Mouse (Mus musculus) ZHBTc4 (cell line): ENCODE measurements around the gene Ung.

Experiments
- DNase-seq: peaks from one replicate; pipeline ENCODE4 v3.0.0-alpha.2; 2011; ENCODE audit warnings: low read depth, low spot score

Gene Ung

GRCm38 (mm10) chr5:114130698-114131520, 723 bp downstream of the Ung start:
- DNase-seq: peak; percentile 97

DNA sequence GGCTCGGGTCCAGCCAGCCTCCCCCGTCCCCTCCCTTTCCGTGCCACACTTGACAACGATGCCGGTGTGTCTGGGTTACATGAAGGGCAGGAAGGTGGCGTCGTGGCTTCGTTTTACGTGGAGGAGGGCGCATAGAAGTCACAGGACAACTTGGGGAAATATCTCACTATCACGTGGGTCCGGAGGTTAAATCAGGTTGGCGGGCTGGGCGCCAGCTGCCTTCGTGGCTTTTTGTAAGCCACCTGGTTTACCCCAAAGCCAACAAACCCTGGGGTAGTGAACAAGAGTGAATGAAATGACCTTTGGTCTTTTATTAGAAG, 1.3 kb downstream of the Ung start:
- peak; percentile 82 for DNase-seq

- DNase-seq: no peak
Measured at GRCm38 (mm10) chr5:114132841-114133240, 2.7 kb downstream of the Ung start.

GRCm38 (mm10) chr5:114134091-114134534, 3.9 kb downstream of the Ung start:
- DNase-seq: peak; percentile 74

- no peak for DNase-seq
Measured at GRCm38 (mm10) chr5:114135516-114135915, 5.3 kb downstream of the Ung start.

DNA sequence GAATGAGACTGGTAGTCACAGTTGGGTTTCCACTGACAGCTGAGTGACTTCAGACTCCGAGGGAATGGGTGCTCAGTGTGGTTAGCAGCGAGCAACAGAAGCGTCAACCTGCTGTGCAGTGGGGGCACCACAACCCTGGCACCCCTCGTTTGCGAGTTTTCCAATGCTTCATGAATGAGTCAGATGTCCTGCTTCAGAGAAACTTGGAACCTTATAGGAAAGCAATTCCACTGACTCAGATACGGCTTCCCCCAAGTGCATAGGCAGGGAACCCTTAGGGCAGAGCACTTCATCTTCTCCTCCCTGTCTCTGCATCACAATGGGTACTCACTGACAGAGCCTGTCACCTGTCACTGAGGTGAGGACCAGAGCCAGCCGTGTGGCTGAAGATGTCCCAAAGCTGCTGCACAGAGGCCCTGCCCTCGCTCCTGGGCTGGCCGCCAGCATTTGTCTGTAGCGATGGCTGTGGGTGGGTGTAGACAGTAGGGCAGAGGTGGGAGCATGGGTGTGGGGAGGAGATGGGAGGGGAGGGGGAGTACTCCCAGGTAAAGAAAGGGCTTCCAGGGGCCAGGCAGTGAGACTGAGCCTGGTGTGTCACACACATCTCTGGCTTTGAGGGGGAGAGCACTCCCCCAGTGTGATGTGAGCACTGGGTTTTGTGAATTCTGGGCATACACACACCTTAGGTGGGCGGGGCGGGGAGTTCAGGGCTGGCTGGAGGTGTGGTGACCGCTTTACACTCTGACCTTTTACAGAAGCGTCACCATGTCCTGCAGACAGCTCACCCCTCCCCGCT, 7.5 kb downstream of the Ung start:
- DNase-seq: no peak

DNA sequence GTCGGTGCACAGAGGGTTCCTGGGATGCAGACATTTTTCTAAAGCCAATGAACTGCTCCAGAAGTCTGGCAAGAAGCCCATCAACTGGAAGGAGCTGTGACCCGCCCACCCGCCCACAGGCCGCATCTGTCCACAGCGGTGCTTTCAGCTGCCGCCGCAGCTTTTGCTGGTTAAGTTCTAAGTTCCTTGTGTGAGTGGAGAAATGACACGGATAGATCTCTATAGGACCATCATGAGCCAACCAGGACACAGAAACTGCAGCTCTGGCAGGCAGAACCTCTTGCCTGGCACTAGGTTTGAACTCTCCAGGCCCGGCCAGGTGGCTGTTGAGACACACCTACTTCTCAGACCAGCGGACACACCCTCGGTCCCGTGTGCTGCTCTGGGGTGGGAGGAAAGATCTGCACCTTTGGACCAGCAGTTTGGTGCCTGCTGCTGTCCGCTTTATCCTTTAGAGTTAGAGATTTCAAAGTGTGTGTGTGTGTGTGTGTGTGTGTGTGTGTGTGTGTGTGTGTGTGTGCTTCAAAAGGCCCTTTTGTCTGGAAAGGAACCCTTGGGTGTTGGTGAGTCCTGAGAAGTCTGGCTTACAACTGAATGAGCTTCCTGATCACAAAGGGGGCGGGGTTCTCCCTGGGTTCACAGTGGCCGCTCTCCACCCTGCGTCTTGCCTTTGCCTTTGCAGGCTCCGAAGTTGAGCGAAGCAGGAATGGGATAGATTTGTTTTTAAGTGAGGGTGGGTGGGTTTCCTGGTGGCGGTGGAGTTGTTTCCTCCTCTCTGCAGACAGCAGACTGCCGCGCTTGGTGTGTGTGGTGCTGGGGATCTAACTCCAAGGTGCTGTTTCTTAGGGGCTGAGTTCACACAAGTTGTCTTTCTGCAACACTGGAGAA, 8.3 kb downstream of the Ung start:
- peak; percentile 69 for DNase-seq

GRCm38 (mm10) chr5:114139175-114139574, 9.0 kb downstream of the Ung start:
- DNase-seq: no peak

- no peak for DNase-seq
Measured at GRCm38 (mm10) chr5:114146028-114146888, 16.1 kb downstream of the Ung start, which contains the start of gene Acacb. Acacb (plus strand) TSS chr5:114146535.

DNA sequence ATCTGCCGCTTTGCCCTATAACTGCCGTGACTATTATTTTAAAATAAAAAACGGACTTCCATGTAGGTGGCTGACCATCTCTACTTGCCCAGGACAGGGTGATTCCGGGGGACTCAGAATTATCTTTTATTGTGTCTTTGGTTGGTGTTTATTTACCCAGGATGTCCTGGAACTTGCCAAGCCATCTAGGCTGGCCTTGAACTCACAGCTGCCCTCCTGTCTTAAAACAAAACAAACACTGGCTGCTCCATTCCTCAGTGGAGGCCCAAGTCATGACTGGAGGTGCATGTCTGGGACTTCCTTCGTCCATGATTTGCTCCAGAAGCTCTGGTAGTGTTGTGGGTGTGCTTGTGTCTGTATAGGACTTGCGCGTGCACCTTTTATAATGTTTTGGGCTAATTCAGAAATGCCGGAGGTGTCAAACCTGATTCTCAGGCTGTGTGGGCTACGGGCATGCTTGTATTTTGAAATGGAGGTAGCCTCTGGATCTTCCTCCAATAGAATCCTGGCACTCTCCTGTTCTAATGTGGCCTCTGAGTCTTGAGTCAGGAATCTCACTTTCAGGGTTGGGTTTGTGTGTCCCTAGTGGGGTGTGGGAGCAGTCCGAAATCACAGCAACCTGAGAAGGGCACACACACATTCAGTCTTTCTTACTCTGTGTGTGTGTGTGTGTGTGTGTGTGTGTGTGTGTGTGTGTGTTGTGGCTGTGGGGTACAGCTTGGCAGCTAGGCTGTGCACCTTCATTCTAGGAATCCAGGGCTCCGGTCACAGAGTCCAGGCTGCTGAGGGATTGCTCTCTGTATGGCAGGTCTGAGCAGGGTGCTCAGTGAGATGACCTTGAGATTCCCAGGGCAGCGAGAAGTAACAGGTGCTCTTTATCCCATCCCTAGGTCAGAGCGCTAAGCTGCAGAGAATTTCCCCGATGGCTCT, 17.1 kb downstream of the Ung start:
- no peak for DNase-seq

- DNase-seq: no peak
Measured at GRCm38 (mm10) chr5:114152359-114153092, 22.3 kb downstream of the Ung start.

DNA sequence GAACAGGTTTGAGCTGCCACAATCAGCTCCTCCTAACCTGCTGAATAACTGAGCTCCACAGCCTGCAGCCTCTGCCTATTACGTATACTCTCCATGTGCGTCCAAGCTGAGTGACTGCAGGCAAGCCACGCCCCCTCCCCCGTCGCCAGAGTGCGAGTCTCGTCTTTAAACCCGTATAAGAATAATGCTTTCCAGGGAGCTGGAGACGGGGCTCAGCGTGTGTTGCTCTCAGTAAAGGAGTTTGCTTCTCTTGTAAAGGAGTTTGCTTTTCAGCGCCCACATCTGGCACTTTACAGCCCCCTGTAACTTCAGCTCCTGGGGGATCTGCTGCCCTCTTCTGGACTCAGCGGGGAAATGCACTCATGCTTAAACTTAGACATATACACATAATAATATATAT, 23.3 kb downstream of the Ung start:
- peak; percentile 90 for DNase-seq

DNA sequence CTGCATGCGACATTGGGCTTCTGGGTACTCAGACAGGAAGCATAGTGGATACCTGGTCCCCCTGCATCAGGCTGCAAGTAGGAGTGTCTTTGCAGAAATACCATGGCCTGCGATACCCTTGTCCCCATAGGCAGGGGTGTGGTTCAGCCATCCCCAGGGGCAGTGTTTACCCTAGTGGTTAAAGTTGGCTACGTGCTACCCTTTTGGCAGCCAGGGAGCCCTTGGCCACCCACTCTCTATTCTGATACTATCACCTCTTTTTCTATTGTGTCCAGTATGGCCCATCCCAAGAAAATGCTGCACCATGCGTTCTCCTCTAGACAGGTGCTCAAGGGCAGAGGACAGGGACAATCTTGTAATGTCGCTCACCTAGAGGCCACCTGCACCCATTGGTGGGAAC, 24.6 kb downstream of the Ung start:
- DNase-seq: no peak

- DNase-seq: no peak
Measured at GRCm38 (mm10) chr5:114155168-114155933, 25.2 kb downstream of the Ung start.

DNA sequence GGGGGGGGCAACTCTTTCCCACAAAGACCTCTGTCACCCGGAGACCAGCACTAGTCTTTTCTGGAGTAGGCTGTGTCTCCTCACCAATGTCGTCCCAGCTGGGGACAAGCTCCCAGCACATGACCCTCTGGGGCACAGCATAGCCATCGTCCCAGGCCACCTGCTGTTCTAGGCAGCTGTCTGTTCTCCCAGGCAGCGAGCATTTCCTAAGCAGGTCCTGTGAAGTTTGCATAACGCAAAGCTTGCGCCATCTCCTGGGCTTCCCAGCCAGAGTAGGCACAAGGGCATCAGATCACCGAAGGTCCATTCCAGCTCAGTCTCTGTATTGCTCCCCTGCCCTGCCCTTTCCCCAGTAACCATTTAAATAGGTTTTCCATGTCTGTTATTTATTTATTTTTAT, 27.1 kb downstream of the Ung start:
- no peak for DNase-seq

DNA sequence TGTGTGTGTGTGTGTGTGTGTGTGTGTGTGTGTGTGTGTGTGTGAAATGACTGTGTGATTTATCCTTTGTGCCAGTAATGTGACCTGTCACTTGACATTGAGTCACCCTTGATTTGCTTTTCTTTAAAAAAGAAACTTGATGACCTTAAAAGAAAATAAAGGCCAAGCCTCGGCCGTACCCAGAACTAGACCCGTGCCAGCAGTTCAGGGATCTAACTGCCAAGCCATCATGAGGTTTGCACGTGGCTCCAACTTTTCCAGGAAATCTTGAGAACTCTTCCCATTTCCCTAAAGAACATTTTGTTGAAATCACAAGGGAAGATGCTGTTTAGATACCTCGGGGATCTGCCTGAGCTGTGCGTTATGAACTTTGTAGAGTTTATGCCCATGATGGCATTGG, 31.2 kb downstream of the Ung start:
- DNase-seq: no peak

- DNase-seq: peak; percentile 73
Measured at GRCm38 (mm10) chr5:114162106-114162815, 32.1 kb downstream of the Ung start.
